Mouse (Mus musculus) CH12.LX (cell line): Measurements from ENCODE around the gene E030030I06Rik.

Experiments
- CTCF ChIP-seq, 2 experiments: IDR thresholded peaks in 1 of 2; conservative IDR thresholded peaks in 1 of 2; 2 replicates each; pipeline ENCODE4 v1.5.1; 2011 to 2012; ENCODE audit warnings: low read depth in 2 of 2, low read length in 2 of 2, improper control_type of control experiment in 1 of 2, inconsistent platforms in 1 of 2, mild to moderate bottlenecking in 1 of 2, moderate library complexity in 1 of 2
- ETS1 ChIP-seq: conservative IDR thresholded peaks from 2 replicates; pipeline ENCODE4 v1.6.1; 2012; ENCODE audit warnings: low read depth, mild to moderate bottlenecking, inconsistent platforms, low read length, improper control_type of control experiment, moderate library complexity
- JUND ChIP-seq: conservative IDR thresholded peaks from 2 replicates; pipeline ENCODE4 v1.6.1; 2011; ENCODE audit warnings: low read depth, low read length, improper control_type of control experiment
- MAFK ChIP-seq: IDR thresholded peaks from 2 replicates; pipeline ENCODE4 v1.6.1; 2011; ENCODE audit warnings: low read length, improper control_type of control experiment; ENCODE audit not compliant: insufficient replicate concordance
- POLR2A ChIP-seq: IDR thresholded peaks from 2 replicates; pipeline ENCODE4 v1.6.1; 2011; ENCODE audit warnings: low read depth, mild to moderate bottlenecking, improper control_type of control experiment, low read length
- RCOR1 ChIP-seq: conservative IDR thresholded peaks from 2 replicates; pipeline ENCODE4 v1.6.1; 2012; ENCODE audit warnings: low read depth, mild to moderate bottlenecking, inconsistent platforms, low read length, improper control_type of control experiment
- SIN3A ChIP-seq: IDR thresholded peaks from 2 replicates; pipeline ENCODE4 v1.6.1; 2012; ENCODE audit warnings: low read length, improper control_type of control experiment, inconsistent platforms
- ZC3H11A ChIP-seq: IDR thresholded peaks from 2 replicates; pipeline ENCODE4 v1.6.1; 2012; ENCODE audit warnings: low read depth, mild to moderate bottlenecking, inconsistent platforms, low read length, improper control_type of control experiment
- ZMIZ1 ChIP-seq: IDR thresholded peaks from 2 replicates; pipeline ENCODE4 v1.6.1; 2012; ENCODE audit warnings: low read depth, mild to moderate bottlenecking, inconsistent platforms, low read length, improper control_type of control experiment
- ZNF384 ChIP-seq: IDR thresholded peaks from 2 replicates; pipeline ENCODE4 v1.6.1; 2012; ENCODE audit warnings: low read depth, low read length, improper control_type of control experiment, inconsistent platforms

- TF ChIP-seq SIN3A: no peak
- no peak for TF ChIP-seq CTCF (conservative IDR thresholded peaks at IDR 0.05 in 1 of 2, IDR thresholded peaks at IDR 0.05 in 1 of 2; ENCODE audit: low read depth in 2 of 2, low read length in 2 of 2)
- no peak for TF ChIP-seq ZNF384
- no peak for TF ChIP-seq RCOR1
- no peak for TF ChIP-seq ZC3H11A
- no peak for TF ChIP-seq JUND
- no peak for TF ChIP-seq ETS1
- no peak for TF ChIP-seq POLR2A
- no peak for TF ChIP-seq ZMIZ1
- TF ChIP-seq MAFK: no peak
Observed at GRCm38 (mm10) chr10:22070576-22070975, 78.5 kb downstream of the E030030I06Rik start.
